Mouse (Mus musculus): Measurements from ENCODE around the gene Nipsnap2. TPM values are rescaled to one million over a fixed set of nuclear protein-coding genes. Genes with fewer than 3 reads are reported as not detected.
A peak's percentile ranks its signal among the peaks of the same experiment; 100 is the strongest.
"Not testable (repeated sequence)": the region's sequence is repeated elsewhere in the genome, so short reads cannot be mapped to it uniquely, and the experiment has no call there.

The Nipsnap2 gene
- total RNA-seq (2015; ENCODE audit: low replicate concordance) (9.7 and 13.8 TPM in 2 replicates), total RNA-seq (2017; ENCODE audit: low replicate concordance) (1.7 and 14.9 TPM in 2 replicates)

DNA sequence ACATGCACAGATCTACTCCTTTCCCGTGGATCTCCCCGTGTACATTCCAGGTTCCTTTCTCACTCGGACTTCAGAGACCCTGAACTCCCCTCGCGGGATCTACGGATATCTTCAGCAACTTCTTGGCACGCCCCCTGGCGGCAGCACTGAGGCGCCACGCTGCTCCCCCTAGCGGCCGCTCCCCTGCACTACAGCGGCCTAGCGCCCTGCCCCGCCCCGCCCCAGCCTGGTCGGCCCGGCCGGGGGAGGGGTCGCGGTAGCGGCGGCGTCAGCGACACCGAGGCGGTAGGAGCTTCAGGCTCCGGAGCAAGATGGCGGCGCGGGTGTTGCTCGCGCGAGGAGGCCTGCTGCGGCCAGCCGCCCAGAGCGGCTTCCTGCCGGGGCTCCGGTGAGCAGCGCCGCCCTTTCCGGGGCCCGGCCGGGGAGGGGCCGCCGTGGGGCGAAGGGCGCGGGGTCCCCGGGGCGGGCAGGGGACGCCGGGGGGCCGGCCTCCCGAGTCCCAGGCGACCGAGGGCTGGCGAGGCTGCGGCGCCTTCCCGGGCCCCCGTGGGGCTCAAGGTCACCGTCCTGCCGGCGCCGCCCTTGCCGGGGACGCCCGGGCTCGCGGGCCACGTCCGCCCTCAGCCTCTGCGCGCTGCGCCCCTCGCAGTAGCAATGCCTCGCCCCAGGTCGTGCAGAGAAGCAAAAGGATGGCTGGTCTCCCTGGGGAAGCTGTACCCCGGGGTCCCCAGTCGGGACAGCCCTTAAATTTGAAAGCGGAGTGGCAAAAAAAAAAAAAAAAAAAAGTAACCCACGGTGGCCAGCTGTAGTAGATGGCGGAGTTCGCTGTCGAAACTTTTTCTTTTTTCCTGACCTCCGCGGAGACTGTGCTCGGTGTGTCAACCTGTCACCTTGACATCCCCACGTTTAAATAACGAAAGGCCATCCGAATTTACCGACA is at the start of gene Nipsnap2:
Gene Nipsnap2, plus strand, starts transcription at position 230 of the 940 bp plus-strand sequence.
- ATAC-seq (replicated peaks; ENCODE audit: low FRiP score, poor library complexity, severe bottlenecking): peak; percentile 80

GRCm38 (mm10) chr5:129685141-129685540 is 39.7 kb upstream of the Nipsnap2 start:
- not testable (repeated sequence) for ATAC-seq (replicated peaks; ENCODE audit: low FRiP score, poor library complexity, severe bottlenecking)

- ATAC-seq (replicated peaks; ENCODE audit: low FRiP score, poor library complexity, severe bottlenecking): no peak
Observed at GRCm38 (mm10) chr5:129687621-129688020, 37.2 kb upstream of the Nipsnap2 start.

- no peak for ATAC-seq (replicated peaks; ENCODE audit: low FRiP score, poor library complexity, severe bottlenecking)
Observed at GRCm38 (mm10) chr5:129690528-129690927, 34.3 kb upstream of the Nipsnap2 start.

- no peak for ATAC-seq (replicated peaks; ENCODE audit: low FRiP score, poor library complexity, severe bottlenecking)
Observed at GRCm38 (mm10) chr5:129700506-129700905, 24.4 kb upstream of the Nipsnap2 start.

GRCm38 (mm10) chr5:129701706-129702105 is 23.2 kb upstream of the Nipsnap2 start:
- no peak for ATAC-seq (replicated peaks; ENCODE audit: low FRiP score, poor library complexity, severe bottlenecking)

DNA sequence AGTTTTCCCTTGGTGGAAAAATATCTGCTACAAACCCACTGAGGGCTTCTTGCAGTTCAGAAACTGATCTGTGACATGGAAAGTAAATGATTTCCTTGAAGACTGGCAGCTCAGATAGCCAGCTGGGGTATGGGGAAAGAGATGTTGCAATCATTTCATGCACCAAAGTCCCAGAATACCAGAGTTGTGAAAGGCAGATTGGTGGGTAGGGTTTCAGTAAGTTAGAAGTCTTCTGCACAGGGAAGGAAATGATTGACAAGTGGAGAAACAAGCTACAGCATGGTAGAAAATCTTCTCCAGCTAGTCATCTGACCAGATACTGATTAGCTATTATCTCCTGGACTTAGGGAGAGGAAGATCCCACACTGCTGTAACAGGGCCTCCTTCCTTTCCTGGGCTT is 21.5 kb upstream of the Nipsnap2 start:
- no peak for ATAC-seq (replicated peaks; ENCODE audit: low FRiP score, poor library complexity, severe bottlenecking)

DNA sequence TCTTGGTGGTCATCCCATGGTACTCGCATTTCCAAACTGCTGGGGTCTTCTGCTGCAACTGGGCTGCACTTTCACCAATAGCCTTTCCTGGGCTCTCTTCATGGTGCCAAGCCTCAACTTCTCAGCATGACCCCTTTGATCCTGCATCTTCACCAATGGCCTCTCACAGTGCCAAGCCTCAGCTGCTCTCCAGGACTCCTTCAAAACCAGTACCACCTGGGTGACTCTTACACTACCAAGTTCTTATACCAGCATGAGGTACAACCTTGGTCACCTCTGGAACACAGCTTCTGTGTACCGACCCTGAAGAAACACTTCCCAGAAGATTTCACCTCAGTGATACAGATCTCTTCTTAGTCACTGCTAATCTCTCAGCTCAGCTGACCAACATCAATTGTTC is 16.5 kb upstream of the Nipsnap2 start, which contains the start of gene Sept14:
Gene Sept14, minus strand, starts transcription at position 101 of the 400 bp plus-strand sequence.
- no peak for ATAC-seq (replicated peaks; ENCODE audit: low FRiP score, poor library complexity, severe bottlenecking)

- peak; percentile 99 for ATAC-seq (replicated peaks; ENCODE audit: low FRiP score, poor library complexity, severe bottlenecking)
Observed at GRCm38 (mm10) chr5:129715326-129715861, 9.5 kb upstream of the Nipsnap2 start, which contains the start of gene Mrps17. TSS of gene Mrps17 (plus strand) at chr5:129715497.

- no peak for ATAC-seq (replicated peaks; ENCODE audit: low FRiP score, poor library complexity, severe bottlenecking)
Observed at GRCm38 (mm10) chr5:129717016-129717415, 7.8 kb upstream of the Nipsnap2 start.

DNA sequence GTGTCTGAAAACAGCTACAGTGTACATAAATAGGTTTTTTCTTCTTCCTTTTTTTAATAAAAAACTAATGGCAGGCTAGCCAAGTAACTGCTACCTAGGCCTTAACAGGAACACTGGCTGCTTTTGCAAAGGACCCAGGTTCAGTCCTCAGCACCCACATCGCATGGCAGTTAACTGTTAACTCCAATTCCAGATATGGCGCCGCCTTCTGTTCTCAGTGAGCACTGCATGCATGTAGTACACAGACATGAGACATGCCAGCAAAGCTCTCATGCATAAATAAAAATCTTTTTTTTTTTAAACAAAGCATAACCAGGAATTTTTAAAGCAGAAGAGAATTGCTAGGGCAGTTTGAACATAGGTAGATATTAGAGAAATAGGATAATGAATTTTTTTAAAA is 4.7 kb upstream of the Nipsnap2 start:
- no peak for ATAC-seq (replicated peaks; ENCODE audit: low FRiP score, poor library complexity, severe bottlenecking)

GRCm38 (mm10) chr5:129724268-129724667 is 595 bp upstream of the Nipsnap2 start:
- peak; percentile 25; the same call in 1 of the 2 replicates for ATAC-seq (replicated peaks; ENCODE audit: low FRiP score, poor library complexity, severe bottlenecking)

GRCm38 (mm10) chr5:129725774-129726392 is 1.0 kb downstream of the Nipsnap2 start:
- no peak for ATAC-seq (replicated peaks; ENCODE audit: low FRiP score, poor library complexity, severe bottlenecking)

GRCm38 (mm10) chr5:129726784-129727183 is 1.9 kb downstream of the Nipsnap2 start:
- no peak for ATAC-seq (replicated peaks; ENCODE audit: low FRiP score, poor library complexity, severe bottlenecking)

DNA sequence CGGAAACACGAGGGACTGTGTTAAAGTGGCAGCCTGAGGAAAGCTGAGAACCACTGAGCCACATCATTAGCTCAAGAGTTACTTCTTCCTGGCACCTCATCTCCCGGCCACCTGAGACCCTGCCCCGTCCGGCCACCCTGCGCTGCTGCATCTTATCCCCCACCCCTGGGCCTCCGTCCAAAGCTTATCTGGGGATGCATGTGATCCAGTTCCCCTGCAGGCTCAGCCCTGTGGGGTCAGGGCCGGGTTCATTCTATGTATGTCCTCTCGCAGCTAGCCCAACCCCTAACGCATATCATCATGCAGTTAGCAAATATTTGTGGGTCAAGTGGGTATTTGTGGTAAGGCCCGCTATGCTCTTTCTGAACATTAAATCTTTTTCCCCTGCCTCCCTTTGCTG is 4.4 kb downstream of the Nipsnap2 start:
- no peak for ATAC-seq (replicated peaks; ENCODE audit: low FRiP score, poor library complexity, severe bottlenecking)

- ATAC-seq (replicated peaks; ENCODE audit: low FRiP score, poor library complexity, severe bottlenecking): peak; percentile 76
Observed at GRCm38 (mm10) chr5:129730344-129730743, 5.5 kb downstream of the Nipsnap2 start.

GRCm38 (mm10) chr5:129731021-129731420 is 6.2 kb downstream of the Nipsnap2 start:
- ATAC-seq (replicated peaks; ENCODE audit: low FRiP score, poor library complexity, severe bottlenecking): no peak

- no peak for ATAC-seq (replicated peaks; ENCODE audit: low FRiP score, poor library complexity, severe bottlenecking)
Observed at GRCm38 (mm10) chr5:129740976-129741375, 16.1 kb downstream of the Nipsnap2 start.

DNA sequence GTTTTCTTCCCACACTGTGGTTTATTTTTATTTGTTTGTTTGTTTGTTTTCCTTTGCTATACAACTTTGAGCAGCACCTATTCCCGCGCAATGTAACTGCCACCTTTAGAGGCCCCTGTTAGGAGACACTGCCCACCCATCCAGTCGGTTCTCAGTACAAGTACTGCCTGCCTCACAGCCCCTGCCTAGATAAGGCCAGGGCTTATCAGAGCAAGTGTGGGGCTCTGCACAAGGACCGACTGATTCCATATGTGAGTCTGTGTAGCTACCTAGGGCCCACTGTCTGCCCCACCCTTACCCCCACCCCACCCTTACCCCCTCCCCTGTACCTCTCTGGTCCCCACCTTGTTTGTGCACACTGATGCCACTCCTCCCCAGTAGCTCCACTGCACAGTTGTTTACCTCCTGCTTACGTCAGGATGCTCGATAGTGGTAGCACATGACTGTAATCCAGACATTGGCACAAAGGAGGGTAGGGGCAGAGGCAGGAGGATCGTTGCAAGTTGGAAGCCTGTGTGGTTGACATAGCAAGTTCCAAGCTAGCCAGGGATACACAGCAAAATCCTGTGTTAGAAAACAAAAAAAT is 18.1 kb downstream of the Nipsnap2 start:
- no peak for ATAC-seq (replicated peaks; ENCODE audit: low FRiP score, poor library complexity, severe bottlenecking)

DNA sequence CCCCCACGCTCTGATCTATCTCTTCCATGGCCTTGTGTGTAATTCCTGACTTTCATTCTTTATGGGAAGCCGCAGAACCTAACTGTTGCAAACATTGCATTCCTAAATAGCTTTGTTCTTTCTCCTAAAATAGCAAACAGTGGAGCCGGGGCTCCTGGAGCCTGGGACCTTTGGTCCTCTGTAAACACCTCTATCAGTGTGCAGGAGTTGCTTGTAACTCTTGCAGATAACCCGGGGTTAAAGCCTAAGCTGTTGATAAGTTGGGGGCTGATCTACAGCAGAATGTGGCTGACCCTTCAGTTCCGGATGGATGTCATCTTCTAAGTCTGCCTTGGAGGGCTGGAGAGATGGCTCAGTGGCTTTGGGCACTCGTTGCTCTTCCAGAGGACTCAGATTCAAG is 19.2 kb downstream of the Nipsnap2 start:
- ATAC-seq (replicated peaks; ENCODE audit: low FRiP score, poor library complexity, severe bottlenecking): no peak

All from erythroid progenitor cell, adult 5-6 weeks (primary cell).